Mouse (Mus musculus): ENCODE measurements at regions not wholly inside any gene's neighbourhood (a gene's known extent, or its start where the extent isn't known, plus 50 kb on each side); places are given as distances from the start of the nearest gene placed in this dataset.

DNA sequence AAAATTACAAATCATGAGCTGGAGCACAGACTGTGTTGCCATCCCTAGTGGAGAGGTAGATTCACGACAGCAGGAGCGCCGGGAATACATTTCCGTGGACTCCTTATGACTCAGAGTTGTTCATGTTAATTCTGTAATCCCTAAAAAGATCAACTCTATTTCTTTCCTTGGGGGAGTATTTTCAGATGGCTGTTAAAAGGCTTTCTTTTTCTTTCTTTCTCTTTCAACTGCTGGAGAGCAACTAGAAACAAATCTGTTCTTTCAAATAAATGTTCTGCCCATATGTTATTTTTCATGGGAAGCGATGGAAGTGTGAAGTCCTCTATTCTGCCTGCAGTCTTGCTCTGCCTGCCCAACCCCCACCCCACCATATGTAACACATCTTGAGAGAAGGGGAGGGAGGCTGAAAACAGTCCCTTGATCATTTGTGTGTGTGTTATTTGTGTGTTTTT is 401.4 kb upstream of the Dcn start:
- no peak for DNase-seq (ENCODE audit: extremely low read depth, low read depth, low spot score)
- no peaks in the 10 kb centered on the region for H3K79me2 ChIP-seq (ENCODE audit: control insufficient read depth, insufficient read depth, low read length)
- no peak overlapping the region for H3K27ac ChIP-seq (replicated peaks; ENCODE audit: insufficient read depth, low read depth, low read length)
- TF ChIP-seq POLR2A (IDR thresholded peaks at IDR 0.05; ENCODE audit: extremely low read depth, insufficient read depth, low read length) (no peak), CTCF (IDR thresholded peaks at IDR 0.05; ENCODE audit: low read depth, low read length) (no peak)
- no peaks in the 10 kb centered on the region for H3K36me3 ChIP-seq (ENCODE audit: control insufficient read depth, insufficient read depth, low read length)
- H3K27me3 ChIP-seq (ENCODE audit: control insufficient read depth, insufficient read depth, low read length), result no peaks in the 10 kb centered on the region
- 90% methylated on average over 5 of the region's 5 CpGs for WGBS
- H3K9ac ChIP-seq (ENCODE audit: low read depth, low read length), result no peak overlapping the region
- H3K4me3 ChIP-seq (ENCODE audit: insufficient read depth, low read depth, low read length), result no peak overlapping the region
- H3K4me1 ChIP-seq (ENCODE audit: control insufficient read depth, insufficient read depth, low read length), result no peaks in the 10 kb centered on the region

DNA sequence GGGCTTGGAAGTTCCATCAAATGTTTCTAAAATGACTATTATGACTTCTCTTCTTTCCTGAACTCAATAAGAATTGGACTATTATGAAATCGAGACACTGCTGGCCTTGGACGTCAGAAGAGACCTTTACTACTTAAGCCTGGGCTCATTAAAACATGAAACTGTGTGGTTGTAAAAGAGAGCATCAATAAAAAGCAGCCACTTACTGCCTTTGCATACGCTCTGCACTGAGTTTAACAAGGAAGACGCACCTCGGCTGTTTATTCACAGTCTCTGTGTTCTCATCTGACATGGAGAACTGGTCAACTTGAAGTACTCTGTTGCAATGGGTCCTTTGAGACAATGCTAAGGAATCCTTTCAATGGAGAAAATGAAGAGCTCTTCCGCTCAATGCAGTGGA is 399.8 kb upstream of the Dcn start:
- no peak overlapping the region for H3K9ac ChIP-seq (ENCODE audit: low read depth, low read length)
- WGBS, result 92% methylated on average over 6 of the region's 6 CpGs
- H3K4me3 ChIP-seq (ENCODE audit: insufficient read depth, low read depth, low read length), result no peak overlapping the region
- no peaks in the 10 kb centered on the region for H3K36me3 ChIP-seq (ENCODE audit: control insufficient read depth, insufficient read depth, low read length)
- DNase-seq (ENCODE audit: extremely low read depth, low read depth, low spot score), result no peak
- H3K27me3 ChIP-seq (ENCODE audit: control insufficient read depth, insufficient read depth, low read length), result no peaks in the 10 kb centered on the region
- no peaks in the 10 kb centered on the region for H3K4me1 ChIP-seq (ENCODE audit: control insufficient read depth, insufficient read depth, low read length)
- H3K27ac ChIP-seq (replicated peaks; ENCODE audit: insufficient read depth, low read depth, low read length), result no peak overlapping the region
- H3K79me2 ChIP-seq (ENCODE audit: control insufficient read depth, insufficient read depth, low read length), result no peaks in the 10 kb centered on the region
- TF ChIP-seq POLR2A (IDR thresholded peaks at IDR 0.05; ENCODE audit: extremely low read depth, insufficient read depth, low read length) (no peak), CTCF (IDR thresholded peaks at IDR 0.05; ENCODE audit: low read depth, low read length) (no peak)

GRCm38 (mm10) chr10:97087286-97087685 is 392.1 kb upstream of the Dcn start:
- Histone ChIP-seq H3K4me1 (ENCODE audit: control insufficient read depth, insufficient read depth, low read length) (peaks cover under 1% of the 10 kb centered on the region; the same call in 1 of the 2 replicates), H3K79me2 (ENCODE audit: control insufficient read depth, insufficient read depth, low read length) (no peaks in the 10 kb centered on the region), H3K9ac (ENCODE audit: low read depth, low read length) (no peak overlapping the region), H3K36me3 (ENCODE audit: control insufficient read depth, insufficient read depth, low read length) (no peaks in the 10 kb centered on the region), H3K4me3 (ENCODE audit: insufficient read depth, low read depth, low read length) (no peak overlapping the region), H3K27ac (replicated peaks; ENCODE audit: insufficient read depth, low read depth, low read length) (no peak overlapping the region), H3K27me3 (ENCODE audit: control insufficient read depth, insufficient read depth, low read length) (no peaks in the 10 kb centered on the region)
- TF ChIP-seq POLR2A (IDR thresholded peaks at IDR 0.05; ENCODE audit: extremely low read depth, insufficient read depth, low read length) (no peak), CTCF (IDR thresholded peaks at IDR 0.05; ENCODE audit: low read depth, low read length) (no peak)
- no peak for DNase-seq (ENCODE audit: extremely low read depth, low read depth, low spot score)
- 77% methylated on average over 5 of the region's 5 CpGs for WGBS

GRCm38 (mm10) chr10:97090254-97090653 is 389.2 kb upstream of the Dcn start:
- H3K4me1 ChIP-seq (ENCODE audit: control insufficient read depth, insufficient read depth, low read length), result peaks cover 3% of the 10 kb centered on the region; the same call in 1 of the 2 replicates
- no peak overlapping the region for H3K27ac ChIP-seq (replicated peaks; ENCODE audit: insufficient read depth, low read depth, low read length)
- no peak overlapping the region for H3K4me3 ChIP-seq (ENCODE audit: insufficient read depth, low read depth, low read length)
- H3K9ac ChIP-seq (ENCODE audit: low read depth, low read length), result no peak overlapping the region
- H3K36me3 ChIP-seq (ENCODE audit: control insufficient read depth, insufficient read depth, low read length), result no peaks in the 10 kb centered on the region
- DNase-seq (ENCODE audit: extremely low read depth, low read depth, low spot score), result no peak
- 90% methylated on average over 7 of the region's 7 CpGs for WGBS
- H3K27me3 ChIP-seq (ENCODE audit: control insufficient read depth, insufficient read depth, low read length), result no peaks in the 10 kb centered on the region
- no peak for TF ChIP-seq POLR2A (IDR thresholded peaks at IDR 0.05; ENCODE audit: extremely low read depth, insufficient read depth, low read length)
- no peak for TF ChIP-seq CTCF (IDR thresholded peaks at IDR 0.05; ENCODE audit: low read depth, low read length)
- H3K79me2 ChIP-seq (ENCODE audit: control insufficient read depth, insufficient read depth, low read length), result no peaks in the 10 kb centered on the region

DNA sequence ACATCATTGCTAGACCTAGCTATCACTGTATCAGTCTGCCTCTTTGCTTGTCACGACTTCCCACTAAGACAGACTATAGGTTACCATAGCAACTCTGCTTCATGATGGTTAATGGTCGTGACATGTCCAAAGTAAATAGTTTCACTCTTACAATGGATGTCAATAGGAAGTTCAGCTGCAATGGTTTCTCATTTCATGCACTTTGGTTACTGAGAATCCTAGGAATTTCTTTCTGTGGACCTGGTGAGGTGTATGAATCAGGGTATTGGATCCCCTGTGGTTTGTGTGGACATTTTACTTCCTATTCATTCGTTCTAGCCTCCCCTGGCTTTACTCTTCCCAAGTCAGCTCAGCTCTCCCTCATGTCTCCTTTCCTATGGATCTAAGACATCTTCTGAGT is 385.5 kb upstream of the Dcn start:
- TF ChIP-seq POLR2A (IDR thresholded peaks at IDR 0.05; ENCODE audit: extremely low read depth, insufficient read depth, low read length), result no peak
- no peak for TF ChIP-seq CTCF (IDR thresholded peaks at IDR 0.05; ENCODE audit: low read depth, low read length)
- Histone ChIP-seq H3K79me2 (ENCODE audit: control insufficient read depth, insufficient read depth, low read length) (no peaks in the 10 kb centered on the region), H3K27me3 (ENCODE audit: control insufficient read depth, insufficient read depth, low read length) (no peaks in the 10 kb centered on the region), H3K4me1 (ENCODE audit: control insufficient read depth, insufficient read depth, low read length) (peaks cover 3% of the 10 kb centered on the region; the same call in 1 of the 2 replicates), H3K4me3 (ENCODE audit: insufficient read depth, low read depth, low read length) (no peak overlapping the region), H3K9ac (ENCODE audit: low read depth, low read length) (no peak overlapping the region), H3K27ac (replicated peaks; ENCODE audit: insufficient read depth, low read depth, low read length) (no peak overlapping the region), H3K36me3 (ENCODE audit: control insufficient read depth, insufficient read depth, low read length) (no peaks in the 10 kb centered on the region)
- WGBS, result 67% methylated on average over 3 of the region's 3 CpGs
- no peak for DNase-seq (ENCODE audit: extremely low read depth, low read depth, low spot score)

DNA sequence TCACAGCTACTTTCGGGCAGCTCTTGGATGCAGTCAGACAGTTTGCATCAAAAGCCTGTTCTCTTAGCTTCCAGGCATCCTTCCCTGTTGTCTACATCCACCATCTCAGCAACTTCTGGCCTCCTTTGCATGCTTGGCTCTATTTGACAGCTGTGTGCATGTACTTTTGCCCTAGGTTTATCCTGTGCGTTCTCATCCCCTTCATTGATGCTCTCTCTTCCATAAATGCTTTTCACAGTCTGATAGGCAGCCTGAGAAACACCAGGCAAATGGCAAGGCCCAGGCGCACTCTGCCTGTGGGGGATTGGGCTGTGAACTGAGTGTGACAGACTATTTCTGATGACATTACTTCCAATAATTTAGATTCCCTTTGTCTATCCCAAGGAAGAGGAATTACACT is 364.9 kb upstream of the Dcn start:
- no peaks in the 10 kb centered on the region for H3K27me3 ChIP-seq (ENCODE audit: control insufficient read depth, insufficient read depth, low read length)
- H3K4me1 ChIP-seq (ENCODE audit: control insufficient read depth, insufficient read depth, low read length), result no peaks in the 10 kb centered on the region
- TF ChIP-seq CTCF (IDR thresholded peaks at IDR 0.05; ENCODE audit: low read depth, low read length) (no peak), POLR2A (IDR thresholded peaks at IDR 0.05; ENCODE audit: extremely low read depth, insufficient read depth, low read length) (no peak)
- H3K27ac ChIP-seq (replicated peaks; ENCODE audit: insufficient read depth, low read depth, low read length), result no peak overlapping the region
- H3K36me3 ChIP-seq (ENCODE audit: control insufficient read depth, insufficient read depth, low read length), result no peaks in the 10 kb centered on the region
- H3K9ac ChIP-seq (ENCODE audit: low read depth, low read length), result no peak overlapping the region
- no peaks in the 10 kb centered on the region for H3K79me2 ChIP-seq (ENCODE audit: control insufficient read depth, insufficient read depth, low read length)
- no peak for DNase-seq (ENCODE audit: extremely low read depth, low read depth, low spot score)
- 88% methylated on average over 3 of the region's 3 CpGs for WGBS
- H3K4me3 ChIP-seq (ENCODE audit: insufficient read depth, low read depth, low read length), result no peak overlapping the region

Data from liver, adult 2 months (tissue).